Mouse (Mus musculus) kidney, postnatal 0 days (tissue): ENCODE measurements at regions not wholly inside any gene's neighbourhood (a gene's known extent, or its start where the extent isn't known, plus 50 kb on each side); places are given as distances from the start of the nearest gene placed in this dataset.

Experiments used
- ATAC-seq: fragments of 200-750 bp; cut with Nextera tagmentation; replicated peaks from 2 replicates; pipeline ENCODE4 v1.8.0; 2017; ENCODE audit warnings: low read depth, moderate number of reproducible peaks, moderate TSS enrichment, moderate library complexity; ENCODE audit not compliant: low FRiP score
- DNase-seq: peaks from one replicate; pipeline ENCODE4 v3.0.0-alpha.2; 2016; ENCODE audit warnings: low spot score
- H3K27ac ChIP-seq: fragments of 300-500 bp; sonication (generic); 2 replicates; pipeline ENCODE4 v1.5.1; 2014; ENCODE audit warnings: mild to moderate bottlenecking
- H3K27me3 ChIP-seq: fragments of 300-500 bp; sonication (generic); 2 replicates; pipeline ENCODE4 v1.6.1; 2014; ENCODE audit warnings: low read length, mixed read lengths; ENCODE audit not compliant: insufficient read depth
- H3K36me3 ChIP-seq: fragments of 300-500 bp; sonication (generic); 2 replicates; pipeline ENCODE4 v1.6.1; 2014; ENCODE audit warnings: low read length, mixed read lengths; ENCODE audit not compliant: insufficient read depth
- H3K4me1 ChIP-seq: fragments of 300-500 bp; sonication (generic); replicated peaks from 2 replicates; pipeline ENCODE4 v1.6.1; 2014; ENCODE audit warnings: antibody characterized with exemption, low read length, mixed read lengths; ENCODE audit not compliant: insufficient read depth
- H3K4me2 ChIP-seq: fragments of 300-500 bp; sonication (generic); 2 replicates; pipeline ENCODE4 v1.6.1; 2014; ENCODE audit warnings: mild to moderate bottlenecking, low read length, moderate library complexity, mixed read lengths
- H3K4me3 ChIP-seq: fragments of 300-500 bp; sonication (generic); replicated peaks from 2 replicates; pipeline ENCODE4 v1.5.1; 2014; ENCODE audit warnings: low read depth, low read length
- H3K9ac ChIP-seq: fragments of 300-500 bp; sonication (generic); 2 replicates; pipeline ENCODE4 v1.6.1; 2014; ENCODE audit warnings: low read depth, low read length
- H3K9me3 ChIP-seq: fragments of 300-500 bp; sonication (generic); replicated peaks from 2 replicates; pipeline ENCODE4 v1.6.1; 2016; ENCODE audit warnings: low read length, inconsistent platforms, mixed read lengths
- CTCF ChIP-seq: IDR thresholded peaks from 2 replicates; pipeline ENCODE4 v1.5.1; 2016; ENCODE audit warnings: antibody characterized with exemption, low read depth, mild to moderate bottlenecking, moderate library complexity
- WGBS: fragments of 180-500 bp; shearing (Covaris S2); extraction: QIAGEN DNeasy Blood & Tissue Kit; methylation state at CpG from one replicate; pipeline ENCODE4 v1.1.7; 2014; 5-methylcytosine and 5-hydroxymethylcytosine counted together

- WGBS, result 18% methylated on average over 6 of the region's 6 CpGs
- Histone ChIP-seq H3K9ac (no peak overlapping the region), H3K27ac (no peak overlapping the region), H3K4me1 (peaks cover 3% of the 10 kb centered on the region; the same call in 1 of the 2 replicates), H3K27me3 (no peaks in the 10 kb centered on the region), H3K4me2 (no peak overlapping the region), H3K36me3 (no peaks in the 10 kb centered on the region), H3K4me3 (no peak overlapping the region), H3K9me3 (0 out of 2 replicates have a peak, but pooled peaks cover 7% of the 10 kb centered on the region)
- ATAC-seq (no peak), DNase-seq (peak; percentile 88)
- TF ChIP-seq CTCF, result no peak
Measured at GRCm38 (mm10) chr9:61468368-61468848, 96.2 kb downstream of the Tle3 start.
